Mouse (Mus musculus) CH12.LX (cell line): ENCODE data around the gene Exosc7.

Experiments used
- CTCF ChIP-seq, 2 experiments: IDR thresholded peaks in 1 of 2; conservative IDR thresholded peaks in 1 of 2; 2 replicates each; pipeline ENCODE4 v1.5.1; 2011 to 2012; ENCODE audit warnings: low read depth in 2 of 2, low read length in 2 of 2, improper control_type of control experiment in 1 of 2, inconsistent platforms in 1 of 2, mild to moderate bottlenecking in 1 of 2, moderate library complexity in 1 of 2
- ELF1 ChIP-seq: IDR thresholded peaks from 2 replicates; pipeline ENCODE4 v1.6.1; 2014; ENCODE audit warnings: low read depth, mild to moderate bottlenecking, inconsistent platforms, low read length, improper control_type of control experiment
- ETS1 ChIP-seq: conservative IDR thresholded peaks from 2 replicates; pipeline ENCODE4 v1.6.1; 2012; ENCODE audit warnings: low read depth, mild to moderate bottlenecking, inconsistent platforms, low read length, improper control_type of control experiment, moderate library complexity
- HCFC1 ChIP-seq: IDR thresholded peaks from 2 replicates; pipeline ENCODE4 v1.6.1; 2012; ENCODE audit warnings: low read depth, mild to moderate bottlenecking, inconsistent platforms, low read length, improper control_type of control experiment
- MAX ChIP-seq: IDR thresholded peaks from 2 replicates; pipeline ENCODE4 v1.6.1; 2011; ENCODE audit warnings: low read length, improper control_type of control experiment
- POLR2A ChIP-seq: IDR thresholded peaks from 2 replicates; pipeline ENCODE4 v1.6.1; 2011; ENCODE audit warnings: low read depth, mild to moderate bottlenecking, improper control_type of control experiment, low read length
- USF1 ChIP-seq: IDR thresholded peaks from 2 replicates; pipeline ENCODE4 v1.6.1; 2014; ENCODE audit warnings: low read depth, mild to moderate bottlenecking, inconsistent platforms, low read length, improper control_type of control experiment
- ZKSCAN1 ChIP-seq: IDR thresholded peaks from 2 replicates; pipeline ENCODE4 v1.6.1; 2012; ENCODE audit warnings: low read depth, inconsistent platforms, low read length, improper control_type of control experiment, borderline replicate concordance

GRCm38 (mm10) chr9:123185546-123185945 lies 72.5 kb downstream of the Exosc7 start:
- TF ChIP-seq ELF1 (no peak), USF1 (no peak), ETS1 (no peak), MAX (no peak), ZKSCAN1 (no peak), CTCF (conservative IDR thresholded peaks at IDR 0.05 in 1 of 2, IDR thresholded peaks at IDR 0.05 in 1 of 2; ENCODE audit: low read depth in 2 of 2, low read length in 2 of 2) (no peak), POLR2A (no peak), HCFC1 (no peak)
